Comparison of ENCODE assay signal across 21 mouse cellular contexts in the genomic region with DNA sequence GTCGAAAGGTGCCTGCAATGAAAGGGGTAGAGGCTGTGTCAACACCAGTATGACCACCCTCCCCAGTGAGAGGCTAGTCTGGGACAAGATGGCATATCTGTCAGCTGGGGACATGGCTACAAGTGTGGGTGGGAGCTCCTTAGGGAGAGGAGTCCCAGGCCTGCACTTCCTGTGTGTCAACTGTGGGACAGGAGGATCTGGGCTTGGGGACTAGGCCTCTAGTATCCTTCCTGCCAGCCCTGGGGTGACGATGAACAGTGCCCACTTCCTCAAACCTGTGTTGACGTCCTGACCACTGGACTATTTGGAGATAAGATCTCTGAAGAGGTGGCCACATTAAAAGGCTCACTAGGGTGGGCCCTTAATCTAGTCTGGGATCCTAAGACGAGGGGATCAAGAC. TPM values are rescaled to one million over a fixed set of nuclear protein-coding genes. Genes with fewer than 3 reads are reported as not detected.
DNase-seq lines count a peak whose midpoint lies in the region; ATAC-seq lines count a peak whose summit lies in the region.
"Had no signal": no experiment of that assay in that cellular context is flagged by ENCODE, and none has a peak within 500 bp of the region (broad histone marks: within the 10 kb centered on the region; RNA-seq: fewer than 3 reads in every experiment).

No protein-coding gene starts in this region.

- intact Hi-C loops in heart, postnatal 25 days (cut with DNase I), result no loop called here

- peak; percentile 42 for ATAC-seq in megakaryocyte progenitor cell, adult 5-6 weeks (replicated peaks; ENCODE audit: poor library complexity)
- ATAC-seq: forebrain, embryonic 15.5 days; hindbrain, embryonic 16.5 days; Patski had no signal

- DNase-seq in heart, adult 11 months, result peak; percentile 78
- no peak for DNase-seq in heart, postnatal 25 days (ENCODE audit: low spot score)
- peak; percentile 30 for DNase-seq in testis, postnatal 10 days (ENCODE audit: low spot score)
- DNase-seq in testis, postnatal 14 days (ENCODE audit: low spot score), result no peak
- no peak for DNase-seq in urinary bladder, adult 2 months (ENCODE audit: low spot score)
- DNase-seq: adrenal gland, adult 2 months; adrenal gland, postnatal 14 days; B cell, adult 2 months; cerebellum, adult 11 months; cerebellum, adult 2 months; cerebellum, adult 9-11 months; cerebellum, postnatal 25 days; embryo, embryonic 11 days; gastrocnemius, postnatal 25 days; heart, postnatal 36 days had no signal

RNA-seq across cellular contexts. Expression of a gene that starts 4.3 kb away (rescaled TPM):
- 1 to 10 TPM; 1.7 to 2.1 TPM for total RNA-seq in heart, postnatal 25 days (2021)
- 3.9 and 5.8 TPM in 2 replicates for total RNA-seq in megakaryocyte progenitor cell, adult 5-6 weeks (2015)
- 0.20 and 2.1 TPM in 2 replicates for total RNA-seq in megakaryocyte progenitor cell, adult 5-6 weeks (2017)
- 5.6 and 6.8 TPM in 2 replicates for polyA plus RNA-seq in urinary bladder, adult 2 months (2012; rRNA removed)
- polyA plus RNA-seq: G1E had no signal

RNA-seq across cellular contexts. Expression of a gene that starts 40.5 kb away (rescaled TPM):
- total RNA-seq in heart, postnatal 25 days (2021), result 1 to 10 TPM; 1.6 to 2.3 TPM
- 8.3 and 13.6 TPM in 2 replicates for total RNA-seq in megakaryocyte progenitor cell, adult 5-6 weeks (2015)
- total RNA-seq in megakaryocyte progenitor cell, adult 5-6 weeks (2017), result 2.8 and 5.7 TPM in 2 replicates
- polyA plus RNA-seq in urinary bladder, adult 2 months (2012; rRNA removed), result 8.3 and 9.4 TPM in 2 replicates
- polyA plus RNA-seq: erythroblast, embryonic 14.5 days; G1E had no signal

Comparison
In these comparisons a context has a peak if more than half of its experiments do, and no peak if none do; other contexts are left out.
1. DNase-seq: peak in heart, adult 11 months (single experiment) and testis, postnatal 10 days (single experiment); none in heart, postnatal 25 days (single experiment), testis, postnatal 14 days (single experiment) and urinary bladder, adult 2 months (single experiment).